Mouse (Mus musculus) monocyte, adult 5-6 weeks (primary cell): ENCODE results near the gene Tmed11. TPM values are rescaled to one million over a fixed set of nuclear protein-coding genes. Genes with fewer than 3 reads are reported as not detected.

Experiments used
- total RNA-seq: library from RNA; stranded (forward); fragments of 200-1000, 200-491, 200-594 nt; gene quantifications from 3 replicates; pipeline ENCODE4 v1.2.3, GENCODE M21; 2017

Tmed11 gene
- total RNA-seq, 1 experiment from 2014 or later = not detected

Other genes starting within 250 kb of the Tmed11 start
- not detected in 3 replicates for gene Cplx1, start 245.3 kb downstream of the Tmed11 start, total RNA-seq
- 143 to 191 TPM (median 183 TPM) in 3 replicates for gene Gak, start 165.6 kb downstream of the Tmed11 start, total RNA-seq
- gene Tmem175, start 165.6 kb downstream of the Tmed11 start, total RNA-seq = 3.9 to 20.9 TPM (median 12.3 TPM) in 3 replicates
- gene Idua, start 135.0 kb downstream of the Tmed11 start, total RNA-seq = 9.7 to 10.8 TPM (median 10.7 TPM) in 3 replicates
- 10.8 to 33.6 TPM (median 22.8 TPM) in 3 replicates for gene Dgkq, start 125.7 kb downstream of the Tmed11 start, total RNA-seq
- not detected in 3 replicates for gene Slc26a1, start 119.8 kb downstream of the Tmed11 start, total RNA-seq
- 0.97 to 2.0 TPM (median 1.6 TPM) in 3 replicates for gene Fgfrl1, start 103.0 kb downstream of the Tmed11 start, total RNA-seq
- not detected in 3 replicates for gene Rnf212, start 20.4 kb downstream of the Tmed11 start, total RNA-seq
- not detected in 3 replicates for gene Vmn2r8, start 13.5 kb upstream of the Tmed11 start, total RNA-seq
- under 0.01 to 0.19 TPM in 2 of 3 replicates, not detected in the other for gene Vmn2r9, start 57.2 kb upstream of the Tmed11 start, total RNA-seq
- not detected in 3 replicates for gene Vmn2r10, start 211.2 kb upstream of the Tmed11 start, total RNA-seq